Comparison of ENCODE assay signal across 22 mouse cellular contexts in the genomic region with DNA sequence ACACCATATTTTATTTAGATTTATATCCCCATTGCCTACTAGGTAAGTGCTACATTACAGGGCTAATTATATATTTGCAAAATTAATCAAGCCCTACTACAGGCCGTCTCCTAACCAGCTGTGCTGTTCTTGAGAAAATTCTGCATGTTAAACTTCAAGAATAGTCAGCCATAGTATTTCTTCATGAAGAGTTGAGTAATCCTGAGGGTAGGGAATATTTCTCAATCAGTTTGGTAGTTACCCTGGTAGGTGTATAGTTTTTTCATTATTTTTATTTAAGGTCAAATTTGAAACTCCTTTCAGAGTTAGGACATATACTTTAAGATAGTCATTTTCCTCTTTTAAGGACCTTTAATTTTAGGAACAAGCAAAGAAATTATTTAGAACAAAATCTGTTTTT. TPM values are rescaled to one million over a fixed set of nuclear protein-coding genes. Genes with fewer than 3 reads are reported as not detected.
DNase-seq lines count a peak whose midpoint lies in the region; ATAC-seq and TF ChIP-seq lines count a peak whose summit lies in the region.
"Had no signal": no experiment of that assay in that cellular context is flagged by ENCODE, and none has a peak within 500 bp of the region (broad histone marks: within the 10 kb centered on the region; RNA-seq: fewer than 3 reads in every experiment).

No protein-coding gene starts in this region.

- peak overlapping the region; percentile 26; the same call in 1 of the 2 replicates for H3K27ac ChIP-seq in lung, postnatal 0 days (ENCODE audit: low read length)
- H3K27ac ChIP-seq in liver, postnatal 0 days (ENCODE audit: low read depth) = peak overlapping the region; percentile 56; the same call in 1 of the 2 replicates
- H3K27ac ChIP-seq in midbrain, embryonic 16.5 days (ENCODE audit: low read length) = no peak overlapping the region
- no peak overlapping the region for H3K27ac ChIP-seq in midbrain, embryonic 10.5 days (replicated peaks)
- H3K27ac ChIP-seq: embryonic facial prominence, embryonic 13.5 days; forebrain, embryonic 12.5 days had no signal

- H3K4me1 ChIP-seq in lung, postnatal 0 days (ENCODE audit: insufficient read depth, low read depth, low read length) = peaks cover 20% of the 10 kb centered on the region
- peaks cover 49% of the 10 kb centered on the region for H3K4me1 ChIP-seq in liver, postnatal 0 days (ENCODE audit: insufficient read depth)
- peaks cover 15% of the 10 kb centered on the region for H3K4me1 ChIP-seq in midbrain, embryonic 16.5 days (ENCODE audit: control insufficient read depth, insufficient read depth, low read length)
- peaks cover 19% of the 10 kb centered on the region for H3K4me1 ChIP-seq in midbrain, embryonic 10.5 days

- no peak for TF ChIP-seq CTCF in lung, postnatal 0 days (IDR thresholded peaks at IDR 0.05)
- no peak for TF ChIP-seq CTCF in liver, postnatal 0 days (IDR thresholded peaks at IDR 0.05; ENCODE audit: low read depth)

- H3K27me3 ChIP-seq in lung, postnatal 0 days (replicated peaks; ENCODE audit: insufficient read depth, low read length) = no peaks in the 10 kb centered on the region
- no peaks in the 10 kb centered on the region for H3K27me3 ChIP-seq in liver, postnatal 0 days (ENCODE audit: insufficient read depth, low read length)
- no peaks in the 10 kb centered on the region for H3K27me3 ChIP-seq in midbrain, embryonic 16.5 days (ENCODE audit: control insufficient read depth, insufficient read depth, low read depth, low read length)
- H3K27me3 ChIP-seq in midbrain, embryonic 10.5 days (ENCODE audit: low read depth, poor library complexity, severe bottlenecking) = no peaks in the 10 kb centered on the region
- H3K27me3 ChIP-seq: embryonic facial prominence, embryonic 13.5 days; forebrain, embryonic 12.5 days; heart, embryonic 12.5 days had no signal

- no peaks in the 10 kb centered on the region for H3K36me3 ChIP-seq in lung, postnatal 0 days (ENCODE audit: insufficient read depth, low read length)
- peaks cover 39% of the 10 kb centered on the region for H3K36me3 ChIP-seq in liver, postnatal 0 days (replicated peaks; ENCODE audit: insufficient read depth, low read length)
- H3K36me3 ChIP-seq in midbrain, embryonic 16.5 days (ENCODE audit: control insufficient read depth, insufficient read depth, low read length) = peaks cover 13% of the 10 kb centered on the region
- peaks cover 64% of the 10 kb centered on the region for H3K36me3 ChIP-seq in midbrain, embryonic 10.5 days

- no peak for ATAC-seq in lung, postnatal 0 days
- peak; percentile 23 for ATAC-seq in granulocyte monocyte progenitor cell, adult 5-6 weeks (replicated peaks; ENCODE audit: poor library complexity, severe bottlenecking)
- no peak for ATAC-seq in liver, postnatal 0 days
- ATAC-seq in midbrain, embryonic 16.5 days = no peak
- ATAC-seq: CD4-positive, CD25-positive, alpha-beta regulatory T cell, adult 4 months; forebrain, embryonic 16.5 days; hindbrain, embryonic 16.5 days had no signal

- no peak overlapping the region for H3K9ac ChIP-seq in lung, postnatal 0 days (replicated peaks; ENCODE audit: low read depth)
- no peak overlapping the region for H3K9ac ChIP-seq in liver, postnatal 0 days (replicated peaks)
- H3K9ac ChIP-seq in midbrain, embryonic 16.5 days (ENCODE audit: low read depth, low read length) = no peak overlapping the region
- H3K9ac ChIP-seq: embryonic facial prominence, embryonic 13.5 days; forebrain, embryonic 12.5 days; heart, embryonic 12.5 days had no signal

- H3K9me3 ChIP-seq in lung, postnatal 0 days (ENCODE audit: low read length) = no peaks in the 10 kb centered on the region
- H3K9me3 ChIP-seq in liver, postnatal 0 days (ENCODE audit: low read length) = no peaks in the 10 kb centered on the region
- H3K9me3 ChIP-seq in midbrain, embryonic 16.5 days (replicated peaks; ENCODE audit: control insufficient read depth, low read length, poor library complexity, severe bottlenecking) = no peaks in the 10 kb centered on the region
- H3K9me3 ChIP-seq in midbrain, embryonic 10.5 days (replicated peaks) = no peaks in the 10 kb centered on the region
- H3K9me3 ChIP-seq: embryonic facial prominence, embryonic 13.5 days; forebrain, embryonic 12.5 days; G1E; heart, embryonic 12.5 days had no signal

- H3K4me3 ChIP-seq in lung, postnatal 0 days (ENCODE audit: low read depth, low read length) = no peak overlapping the region
- H3K4me3 ChIP-seq in liver, postnatal 0 days (ENCODE audit: low read depth, low read length) = no peak overlapping the region
- no peak overlapping the region for H3K4me3 ChIP-seq in midbrain, embryonic 16.5 days (ENCODE audit: low read depth, low read length)
- H3K4me3 ChIP-seq in midbrain, embryonic 10.5 days = no peak overlapping the region
- H3K4me3 ChIP-seq: embryonic facial prominence, embryonic 13.5 days; forebrain, embryonic 12.5 days; heart, embryonic 12.5 days had no signal

- peak; percentile 73 for DNase-seq in lung, postnatal 0 days (ENCODE audit: low spot score)
- no peak for DNase-seq in lung, postnatal 14 days
- DNase-seq in liver, postnatal 0 days = no peak
- no peak for DNase-seq in midbrain, embryonic 10.5 days (ENCODE audit: low spot score)
- DNase-seq: adrenal gland, postnatal 10 days; B cell, adult 2 months; cerebellum, adult 11-12 months; cerebellum, adult 9-11 months; cerebellum, postnatal 36 days; gastrocnemius, postnatal 10 days; heart, postnatal 36 days had no signal

- 60% methylated on average over 1 of the region's 1 CpGs for WGBS in lung, postnatal 0 days
- WGBS in liver, postnatal 0 days (ENCODE audit: insufficient replicate concordance) = 67% methylated on average over 1 of the region's 1 CpGs
- 100% methylated on average over 1 of the region's 1 CpGs for WGBS in midbrain, embryonic 16.5 days
- WGBS in midbrain, embryonic 10.5 days = 92% methylated on average over 1 of the region's 1 CpGs

- no peak overlapping the region for H3K4me2 ChIP-seq in lung, postnatal 0 days (replicated peaks; ENCODE audit: low read depth, low read length)
- H3K4me2 ChIP-seq in liver, postnatal 0 days (ENCODE audit: low read depth, low read length) = peak overlapping the region; percentile 15; the same call in 1 of the 2 replicates
- H3K4me2 ChIP-seq in midbrain, embryonic 16.5 days (ENCODE audit: low read length) = no peak overlapping the region
- H3K4me2 ChIP-seq: embryonic facial prominence, embryonic 13.5 days; forebrain, embryonic 12.5 days; heart, embryonic 12.5 days had no signal

- TF ChIP-seq EP300 in lung, postnatal 0 days (IDR thresholded peaks at IDR 0.05) = peak; percentile 30; the same call in 1 of the 2 replicates
- TF ChIP-seq EP300 in liver, postnatal 0 days (IDR thresholded peaks at IDR 0.05; ENCODE audit: low read depth) = 0 out of 2 replicates have a peak, but pooled peaks have one; percentile 19

RNA-seq across cellular contexts. Expression of a gene that starts 3.6 kb away (rescaled TPM):
- polyA plus RNA-seq in lung, postnatal 0 days (2015; fragmentation: Nextera tagmentation; extraction: Ambion mirVana) = 15.6 and 18.0 TPM in 2 replicates
- total RNA-seq in granulocyte monocyte progenitor cell, adult 5-6 weeks (2014; fragmentation: Nextera tagmentation) = 33.9 and 39.8 TPM in 2 replicates
- total RNA-seq in granulocyte monocyte progenitor cell, adult 5-6 weeks (2017) = 17.1 and 21.2 TPM in 2 replicates
- polyA plus RNA-seq in liver, postnatal 0 days (2015; fragmentation: Nextera tagmentation; extraction: Ambion mirVana) = 19.0 and 22.8 TPM in 2 replicates
- polyA plus RNA-seq in midbrain, embryonic 16.5 days (2015; fragmentation: Nextera tagmentation; extraction: Ambion mirVana) = 20.3 and 22.0 TPM in 2 replicates
- 34.8 and 40.8 TPM in 2 replicates for polyA plus RNA-seq in midbrain, embryonic 10.5 days (2016; fragmentation: Nextera tagmentation; extraction: Ambion mirVana)

RNA-seq across cellular contexts. Expression of a gene that starts 3.6 kb away (rescaled TPM):
- 15.1 and 16.3 TPM in 2 replicates for polyA plus RNA-seq in lung, postnatal 0 days (2015; fragmentation: Nextera tagmentation; extraction: Ambion mirVana)
- 15.6 and 19.6 TPM in 2 replicates for total RNA-seq in granulocyte monocyte progenitor cell, adult 5-6 weeks (2014; fragmentation: Nextera tagmentation)
- total RNA-seq in granulocyte monocyte progenitor cell, adult 5-6 weeks (2017) = 17.9 and 19.9 TPM in 2 replicates
- 12.5 and 14.1 TPM in 2 replicates for polyA plus RNA-seq in liver, postnatal 0 days (2015; fragmentation: Nextera tagmentation; extraction: Ambion mirVana)
- polyA plus RNA-seq in midbrain, embryonic 16.5 days (2015; fragmentation: Nextera tagmentation; extraction: Ambion mirVana) = 20.5 and 22.8 TPM in 2 replicates
- polyA plus RNA-seq in midbrain, embryonic 10.5 days (2016; fragmentation: Nextera tagmentation; extraction: Ambion mirVana) = 21.1 and 23.3 TPM in 2 replicates

RNA-seq across cellular contexts. Expression of a gene that starts 3.7 kb away (rescaled TPM):
- polyA plus RNA-seq in lung, postnatal 0 days (2015; fragmentation: Nextera tagmentation; extraction: Ambion mirVana) = 0.31 TPM in 1 of 2 replicates, not detected in the other
- 2.2 TPM in 1 of 2 replicates, not detected in the other for total RNA-seq in granulocyte monocyte progenitor cell, adult 5-6 weeks (2014; fragmentation: Nextera tagmentation)
- total RNA-seq in granulocyte monocyte progenitor cell, adult 5-6 weeks (2017) = 0.47 and 1.0 TPM in 2 replicates
- polyA plus RNA-seq in liver, postnatal 0 days (2015; fragmentation: Nextera tagmentation; extraction: Ambion mirVana) = 0.12 TPM in 1 of 2 replicates, not detected in the other
- polyA plus RNA-seq in midbrain, embryonic 16.5 days (2015; fragmentation: Nextera tagmentation; extraction: Ambion mirVana) = 0.15 and 0.65 TPM in 2 replicates
- polyA plus RNA-seq in midbrain, embryonic 10.5 days (2016; fragmentation: Nextera tagmentation; extraction: Ambion mirVana) = 0.22 TPM in 2 replicates
- total RNA-seq: adrenal gland, postnatal 4 days; gastrocnemius, postnatal 10 days; heart, adult 8-10 months; heart, postnatal 36 days had no signal
- polyA plus RNA-seq: forebrain, embryonic 12.5 days had no signal

RNA-seq across cellular contexts. Expression of a gene that starts 14.3 kb away (rescaled TPM):
- polyA plus RNA-seq in lung, postnatal 0 days (2015; fragmentation: Nextera tagmentation; extraction: Ambion mirVana) = 13.8 and 14.1 TPM in 2 replicates
- 96.0 and 111 TPM in 2 replicates for total RNA-seq in granulocyte monocyte progenitor cell, adult 5-6 weeks (2014; fragmentation: Nextera tagmentation)
- 56.8 and 59.0 TPM in 2 replicates for total RNA-seq in granulocyte monocyte progenitor cell, adult 5-6 weeks (2017)
- polyA plus RNA-seq in liver, postnatal 0 days (2015; fragmentation: Nextera tagmentation; extraction: Ambion mirVana) = 7.6 and 8.3 TPM in 2 replicates
- 11.1 and 11.5 TPM in 2 replicates for polyA plus RNA-seq in midbrain, embryonic 16.5 days (2015; fragmentation: Nextera tagmentation; extraction: Ambion mirVana)
- polyA plus RNA-seq in midbrain, embryonic 10.5 days (2016; fragmentation: Nextera tagmentation; extraction: Ambion mirVana) = 9.9 and 10.8 TPM in 2 replicates

RNA-seq across cellular contexts. Expression of a gene that starts 26.7 kb away (rescaled TPM):
- polyA plus RNA-seq in lung, postnatal 0 days (2015; fragmentation: Nextera tagmentation; extraction: Ambion mirVana) = 0.31 and 0.88 TPM in 2 replicates
- total RNA-seq in granulocyte monocyte progenitor cell, adult 5-6 weeks (2014; fragmentation: Nextera tagmentation) = not detected in 2 replicates
- total RNA-seq in granulocyte monocyte progenitor cell, adult 5-6 weeks (2017) = not detected in 2 replicates
- 0.07 and 0.54 TPM in 2 replicates for polyA plus RNA-seq in liver, postnatal 0 days (2015; fragmentation: Nextera tagmentation; extraction: Ambion mirVana)
- polyA plus RNA-seq in midbrain, embryonic 16.5 days (2015; fragmentation: Nextera tagmentation; extraction: Ambion mirVana) = 0.31 and 0.36 TPM in 2 replicates
- polyA plus RNA-seq in midbrain, embryonic 10.5 days (2016; fragmentation: Nextera tagmentation; extraction: Ambion mirVana) = 0.21 TPM in 1 of 2 replicates, not detected in the other
- total RNA-seq: heart, adult 8-10 months; heart, postnatal 36 days had no signal
- polyA plus RNA-seq: G1E had no signal

Comparison
In these comparisons a context has a peak if more than half of its experiments do, and no peak if none do; other contexts are left out.
1. H3K27ac ChIP-seq: peak in lung, postnatal 0 days (single experiment) and liver, postnatal 0 days (single experiment); none in midbrain, embryonic 16.5 days (single experiment) and midbrain, embryonic 10.5 days (single experiment).